Mouse (Mus musculus): ENCODE results near the gene Klre1. TPM values are rescaled to one million over a fixed set of nuclear protein-coding genes. Genes with fewer than 3 reads are reported as not detected.

The Klre1 gene
- polyA plus RNA-seq (2016; fragmentation: Nextera tagmentation; extraction: Ambion mirVana) = not detected in 2 replicates

GRCm38 (mm10) chr6:129577605-129578004 lies at the start of gene Klre1:
Gene Klre1, plus strand, starts transcription at chr6:129577905.
- H3K9ac ChIP-seq = no peak within 1 kb of the TSS
- no peak within 1 kb of the TSS for H3K4me2 ChIP-seq
- no peaks in the 10 kb centered on the region for H3K36me3 ChIP-seq
- H3K27ac ChIP-seq (ENCODE audit: poor library complexity, severe bottlenecking) = no peak within 1 kb of the TSS
- no peaks in the 10 kb centered on the region for H3K27me3 ChIP-seq (replicated peaks)
- H3K9me3 ChIP-seq (replicated peaks) = no peaks in the 10 kb centered on the region
- H3K4me3 ChIP-seq = no peak within 1 kb of the TSS
- no peak for ATAC-seq (ENCODE audit: insufficient number of reproducible peaks, low FRiP score)
- 89% methylated on average over 8 of the region's 8 CpGs for WGBS
- no peaks in the 10 kb centered on the region for H3K4me1 ChIP-seq (replicated peaks)

GRCm38 (mm10) chr6:129529605-129530004 lies 48.1 kb upstream of the Klre1 start:
- H3K27ac ChIP-seq (ENCODE audit: poor library complexity, severe bottlenecking) = no peak overlapping the region
- WGBS = 73% methylated on average over 1 of the region's 1 CpGs
- H3K9ac ChIP-seq = no peak overlapping the region
- no peaks in the 10 kb centered on the region for H3K9me3 ChIP-seq (replicated peaks)
- H3K4me1 ChIP-seq (replicated peaks) = peaks cover 5% of the 10 kb centered on the region
- H3K4me3 ChIP-seq = no peak overlapping the region
- no peaks in the 10 kb centered on the region for H3K36me3 ChIP-seq
- no peak for ATAC-seq (ENCODE audit: insufficient number of reproducible peaks, low FRiP score)
- no peak overlapping the region for H3K4me2 ChIP-seq
- no peaks in the 10 kb centered on the region for H3K27me3 ChIP-seq (replicated peaks)

GRCm38 (mm10) chr6:129530261-129530660 lies 47.4 kb upstream of the Klre1 start:
- Histone ChIP-seq H3K4me1 (replicated peaks) (peaks cover 12% of the 10 kb centered on the region), H3K9me3 (replicated peaks) (no peaks in the 10 kb centered on the region), H3K36me3 (no peaks in the 10 kb centered on the region), H3K4me2 (no peak overlapping the region), H3K9ac (no peak overlapping the region), H3K27me3 (replicated peaks) (no peaks in the 10 kb centered on the region), H3K4me3 (no peak overlapping the region), H3K27ac (ENCODE audit: poor library complexity, severe bottlenecking) (no peak overlapping the region)
- ATAC-seq (ENCODE audit: insufficient number of reproducible peaks, low FRiP score) = no peak

- no peaks in the 10 kb centered on the region for H3K9me3 ChIP-seq (replicated peaks)
- H3K4me3 ChIP-seq = peak overlapping the region; percentile 96
- peaks cover 19% of the 10 kb centered on the region for H3K4me1 ChIP-seq (replicated peaks)
- no peaks in the 10 kb centered on the region for H3K27me3 ChIP-seq (replicated peaks)
- peak overlapping the region; percentile 73 for H3K27ac ChIP-seq (ENCODE audit: poor library complexity, severe bottlenecking)
- peak overlapping the region; percentile 82 for H3K4me2 ChIP-seq
- peaks cover 4% of the 10 kb centered on the region for H3K36me3 ChIP-seq
- peak; percentile 60 for ATAC-seq (ENCODE audit: insufficient number of reproducible peaks, low FRiP score)
- 30% methylated on average over 7 of the region's 7 CpGs for WGBS
- H3K9ac ChIP-seq = 0 out of 2 replicates have a peak overlapping the region, but pooled peaks have one; percentile 54
These were observed 45.2 kb upstream of the Klre1 start for GRCm38 (mm10) chr6:129532556-129532941.

- peak within 1 kb of the TSS; percentile 96 for H3K4me3 ChIP-seq
- peak within 1 kb of the TSS; percentile 90 for H3K9ac ChIP-seq
- H3K4me2 ChIP-seq = peak within 1 kb of the TSS; percentile 82
- no peaks in the 10 kb centered on the region for H3K27me3 ChIP-seq (replicated peaks)
- peaks cover 19% of the 10 kb centered on the region for H3K4me1 ChIP-seq (replicated peaks)
- peak within 1 kb of the TSS; percentile 75 for H3K27ac ChIP-seq (ENCODE audit: poor library complexity, severe bottlenecking)
- peak; percentile 86 for ATAC-seq (ENCODE audit: insufficient number of reproducible peaks, low FRiP score)
- H3K9me3 ChIP-seq (replicated peaks) = no peaks in the 10 kb centered on the region
- WGBS = under 1% methylated on average over 55 of the region's 55 CpGs
- peaks cover 7% of the 10 kb centered on the region for H3K36me3 ChIP-seq
These were observed 44.5 kb upstream of the Klre1 start, which contains the start of gene Gabarapl1 for GRCm38 (mm10) chr6:129532942-129533860. Gene Gabarapl1, plus strand, starts transcription at chr6:129533160.

GRCm38 (mm10) chr6:129534057-129534456 lies 43.6 kb upstream of the Klre1 start:
- Histone ChIP-seq H3K27me3 (replicated peaks) (no peaks in the 10 kb centered on the region), H3K9ac (peak overlapping the region; percentile 90), H3K4me2 (peak overlapping the region; percentile 82), H3K9me3 (replicated peaks) (no peaks in the 10 kb centered on the region), H3K4me3 (peak overlapping the region; percentile 96), H3K27ac (ENCODE audit: poor library complexity, severe bottlenecking) (no peak overlapping the region), H3K4me1 (replicated peaks) (peaks cover 19% of the 10 kb centered on the region), H3K36me3 (peaks cover 15% of the 10 kb centered on the region)
- 19% methylated on average over 9 of the region's 9 CpGs for WGBS
- ATAC-seq (ENCODE audit: insufficient number of reproducible peaks, low FRiP score) = 0 out of 2 replicates have a peak, but pooled peaks have one; percentile 5

GRCm38 (mm10) chr6:129534627-129535190 lies 43.0 kb upstream of the Klre1 start:
- H3K36me3 ChIP-seq = peaks cover 22% of the 10 kb centered on the region
- peaks cover 19% of the 10 kb centered on the region for H3K4me1 ChIP-seq (replicated peaks)
- peak overlapping the region; percentile 82 for H3K4me2 ChIP-seq
- H3K9me3 ChIP-seq (replicated peaks) = no peaks in the 10 kb centered on the region
- H3K9ac ChIP-seq = 0 out of 2 replicates have a peak overlapping the region, but pooled peaks have one; percentile 31
- no peak overlapping the region for H3K27ac ChIP-seq (ENCODE audit: poor library complexity, severe bottlenecking)
- WGBS = 60% methylated on average over 4 of the region's 4 CpGs
- peak overlapping the region; percentile 96 for H3K4me3 ChIP-seq
- no peak for ATAC-seq (ENCODE audit: insufficient number of reproducible peaks, low FRiP score)
- H3K27me3 ChIP-seq (replicated peaks) = no peaks in the 10 kb centered on the region

- ATAC-seq (ENCODE audit: insufficient number of reproducible peaks, low FRiP score) = no peak
- Histone ChIP-seq H3K4me3 (no peak overlapping the region), H3K4me2 (peak overlapping the region; percentile 82), H3K36me3 (peaks cover 30% of the 10 kb centered on the region), H3K4me1 (replicated peaks) (peaks cover 19% of the 10 kb centered on the region), H3K9me3 (replicated peaks) (no peaks in the 10 kb centered on the region), H3K9ac (peak overlapping the region; percentile 17; the same call in 1 of the 2 replicates), H3K27me3 (replicated peaks) (no peaks in the 10 kb centered on the region), H3K27ac (ENCODE audit: poor library complexity, severe bottlenecking) (no peak overlapping the region)
- 41% methylated on average over 4 of the region's 4 CpGs for WGBS
These were observed 42.0 kb upstream of the Klre1 start for GRCm38 (mm10) chr6:129535723-129536122.

- peaks cover 17% of the 10 kb centered on the region for H3K4me1 ChIP-seq (replicated peaks)
- H3K9ac ChIP-seq = no peak overlapping the region
- no peaks in the 10 kb centered on the region for H3K27me3 ChIP-seq (replicated peaks)
- no peaks in the 10 kb centered on the region for H3K9me3 ChIP-seq (replicated peaks)
- no peak overlapping the region for H3K27ac ChIP-seq (ENCODE audit: poor library complexity, severe bottlenecking)
- WGBS = 85% methylated on average over 6 of the region's 6 CpGs
- no peak overlapping the region for H3K4me3 ChIP-seq
- H3K4me2 ChIP-seq = no peak overlapping the region
- no peak for ATAC-seq (ENCODE audit: insufficient number of reproducible peaks, low FRiP score)
- peaks cover 47% of the 10 kb centered on the region for H3K36me3 ChIP-seq
These were observed 39.1 kb upstream of the Klre1 start for GRCm38 (mm10) chr6:129538555-129538954.

- H3K9ac ChIP-seq = no peak overlapping the region
- H3K36me3 ChIP-seq = peaks cover 47% of the 10 kb centered on the region
- H3K27ac ChIP-seq (ENCODE audit: poor library complexity, severe bottlenecking) = no peak overlapping the region
- H3K4me3 ChIP-seq = no peak overlapping the region
- no peaks in the 10 kb centered on the region; the same call in 1 of the 2 replicates for H3K4me1 ChIP-seq (replicated peaks)
- no peaks in the 10 kb centered on the region for H3K9me3 ChIP-seq (replicated peaks)
- no peak overlapping the region for H3K4me2 ChIP-seq
- no peaks in the 10 kb centered on the region for H3K27me3 ChIP-seq (replicated peaks)
- ATAC-seq (ENCODE audit: insufficient number of reproducible peaks, low FRiP score) = no peak
- WGBS = 83% methylated on average over 9 of the region's 9 CpGs
These were observed 35.8 kb upstream of the Klre1 start for GRCm38 (mm10) chr6:129541931-129542330.

- no peak overlapping the region for H3K4me3 ChIP-seq
- peaks cover 44% of the 10 kb centered on the region for H3K36me3 ChIP-seq
- ATAC-seq (ENCODE audit: insufficient number of reproducible peaks, low FRiP score) = no peak
- no peak overlapping the region for H3K9ac ChIP-seq
- 94% methylated on average over 3 of the region's 3 CpGs for WGBS
- no peaks in the 10 kb centered on the region; the same call in 1 of the 2 replicates for H3K4me1 ChIP-seq (replicated peaks)
- no peaks in the 10 kb centered on the region for H3K9me3 ChIP-seq (replicated peaks)
- H3K27ac ChIP-seq (ENCODE audit: poor library complexity, severe bottlenecking) = no peak overlapping the region
- no peak overlapping the region for H3K4me2 ChIP-seq
- no peaks in the 10 kb centered on the region for H3K27me3 ChIP-seq (replicated peaks)
These were observed 35.2 kb upstream of the Klre1 start for GRCm38 (mm10) chr6:129542540-129542939.
